Mouse (Mus musculus) liver, adult 2 months (tissue): ENCODE measurements around the gene Lyar.

ENCODE experiments used
- CTCF ChIP-seq: fragments of 200-500 bp; IDR thresholded peaks from 2 replicates; pipeline ENCODE4 v1.5.1; 2011; ENCODE audit warnings: low read depth, low read length, control low read depth
- POLR2A ChIP-seq: fragments of 200-500 bp; IDR thresholded peaks from 2 replicates; pipeline ENCODE4 v1.6.1; 2011; ENCODE audit warnings: low read length, control low read depth; ENCODE audit not compliant: insufficient read depth; ENCODE audit errors: extremely low read depth

DNA sequence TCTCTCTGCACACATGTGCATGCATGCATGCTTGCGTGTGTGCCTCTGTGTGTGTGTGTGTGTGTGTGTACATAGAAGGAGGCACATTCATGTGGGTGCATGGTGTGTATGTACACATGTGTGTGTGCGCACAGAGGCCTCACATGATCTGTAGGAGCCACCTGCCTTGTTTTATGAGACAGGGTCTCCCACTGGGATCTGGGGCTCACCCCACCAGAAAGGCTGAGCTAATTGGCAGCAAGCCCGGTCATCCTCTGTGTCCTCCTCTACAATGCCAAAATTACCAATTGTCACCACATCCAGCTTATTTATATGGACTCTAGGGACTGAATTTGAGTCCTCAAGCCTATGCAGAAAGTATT lies 21.2 kb downstream of the Lyar start:
- TF ChIP-seq POLR2A: no peak
- no peak for TF ChIP-seq CTCF
